Mouse (Mus musculus): Measurements from ENCODE around the gene Zfp143. TPM values are rescaled to one million over a fixed set of nuclear protein-coding genes. Genes with fewer than 3 reads are reported as not detected.

Gene Zfp143
- polyA plus RNA-seq, 1 experiment from 2014 or later = 17.9 TPM

DNA sequence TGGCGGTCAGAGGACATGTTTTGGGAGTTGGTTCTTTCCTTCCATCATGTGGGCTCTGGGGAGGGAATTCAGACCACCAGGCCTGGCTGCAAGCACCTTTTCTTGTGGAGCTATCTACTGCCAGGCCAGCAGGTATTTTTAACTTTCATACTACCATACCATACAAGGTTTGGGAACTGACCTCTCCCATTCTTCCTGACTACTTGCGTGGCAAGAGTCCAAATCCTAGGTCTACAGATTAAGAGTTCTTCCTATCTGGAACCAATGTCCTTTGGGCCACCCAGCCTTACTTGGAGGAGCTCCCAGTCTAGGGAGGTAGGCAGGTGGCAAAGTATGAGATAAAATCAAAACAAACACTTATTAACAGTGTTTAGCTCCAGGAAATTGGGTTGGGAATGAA is 57.4 kb downstream of the Zfp143 start:
- H3K4me1 ChIP-seq (ENCODE audit: control insufficient read depth, insufficient read depth, low read length) = peaks cover 9% of the 10 kb centered on the region; the same call in 1 of the 2 replicates
- H3K27me3 ChIP-seq (ENCODE audit: control insufficient read depth, insufficient read depth, low read length) = no peaks in the 10 kb centered on the region
- no peak overlapping the region for H3K9ac ChIP-seq (ENCODE audit: low read depth, low read length)
- WGBS (ENCODE audit: insufficient replicate concordance) = 68% methylated on average over 2 of the region's 2 CpGs
- H3K9me3 ChIP-seq (replicated peaks; ENCODE audit: control insufficient read depth, low read length) = no peaks in the 10 kb centered on the region
- no peaks in the 10 kb centered on the region for H3K36me3 ChIP-seq (ENCODE audit: control insufficient read depth, insufficient read depth, low read length)
- H3K4me2 ChIP-seq = no peak overlapping the region
- no peak overlapping the region for H3K4me3 ChIP-seq (ENCODE audit: low read depth, low read length)
- ATAC-seq (replicated peaks; ENCODE audit: insufficient number of reproducible peaks, low FRiP score, low TSS enrichment) = no peak
- no peak overlapping the region for H3K27ac ChIP-seq (ENCODE audit: low read depth, low read length)

DNA sequence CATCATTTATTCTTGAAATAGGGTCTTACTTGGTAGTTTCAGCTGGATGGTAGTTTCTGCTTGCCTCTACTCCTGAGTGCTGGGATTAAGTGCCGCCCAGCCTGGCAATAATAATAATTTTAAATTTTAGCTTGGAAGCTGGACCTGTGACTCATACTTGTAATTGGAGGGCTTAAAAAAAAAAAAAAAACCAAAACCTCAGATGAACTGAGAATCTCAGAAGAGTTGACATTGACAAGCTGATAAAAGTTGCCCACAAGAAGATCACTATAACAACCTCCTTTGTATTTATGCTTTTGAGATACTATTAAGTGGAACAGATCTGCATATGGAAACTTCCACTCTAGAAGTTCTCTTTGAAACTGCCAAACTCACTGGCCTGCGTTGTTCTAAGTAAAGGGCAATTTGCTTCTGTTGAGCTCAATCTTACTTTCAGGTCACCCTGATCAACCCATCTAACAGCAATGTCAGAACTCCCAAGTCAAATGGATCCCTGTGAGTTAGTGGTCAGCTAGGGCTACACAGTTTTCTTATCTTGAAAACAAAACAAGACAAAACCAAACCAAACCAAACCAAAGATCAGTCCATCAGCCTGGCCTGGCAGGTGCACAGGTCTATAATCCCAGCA is 59.3 kb downstream of the Zfp143 start:
- WGBS (ENCODE audit: insufficient replicate concordance) = 79% methylated on average over 2 of the region's 2 CpGs
- Histone ChIP-seq H3K27me3 (ENCODE audit: control insufficient read depth, insufficient read depth, low read length) (no peaks in the 10 kb centered on the region), H3K4me1 (ENCODE audit: control insufficient read depth, insufficient read depth, low read length) (peaks cover 20% of the 10 kb centered on the region; the same call in 1 of the 2 replicates), H3K27ac (ENCODE audit: low read depth, low read length) (peak overlapping the region; percentile 90; the same call in 1 of the 2 replicates), H3K9ac (ENCODE audit: low read depth, low read length) (no peak overlapping the region), H3K9me3 (replicated peaks; ENCODE audit: control insufficient read depth, low read length) (no peaks in the 10 kb centered on the region), H3K36me3 (ENCODE audit: control insufficient read depth, insufficient read depth, low read length) (no peaks in the 10 kb centered on the region), H3K4me3 (ENCODE audit: low read depth, low read length) (peak overlapping the region; percentile 91; the same call in 1 of the 2 replicates), H3K4me2 (peak overlapping the region; percentile 66)
- no peak for ATAC-seq (replicated peaks; ENCODE audit: insufficient number of reproducible peaks, low FRiP score, low TSS enrichment)

DNA sequence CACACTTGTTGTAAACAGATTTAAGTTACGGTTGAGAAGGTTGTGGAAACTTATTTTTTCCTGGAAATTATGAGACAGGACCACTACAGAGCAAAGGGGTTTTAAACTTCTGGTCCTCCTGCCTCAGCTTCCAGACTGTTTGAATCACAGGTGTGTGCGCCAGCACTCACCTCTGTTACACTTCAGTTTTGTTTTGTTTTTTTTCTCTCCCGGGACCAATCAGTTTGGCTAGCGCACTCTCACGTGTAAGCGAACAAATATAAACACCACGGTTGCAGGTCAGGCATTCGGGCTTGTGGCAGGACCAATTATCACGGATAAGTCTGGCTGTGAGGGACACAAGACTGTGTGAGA is 60.1 kb downstream of the Zfp143 start:
- H3K9me3 ChIP-seq (replicated peaks; ENCODE audit: control insufficient read depth, low read length) = no peaks in the 10 kb centered on the region
- H3K4me3 ChIP-seq (ENCODE audit: low read depth, low read length) = peak overlapping the region; percentile 91
- H3K27ac ChIP-seq (ENCODE audit: low read depth, low read length) = peak overlapping the region; percentile 90
- peaks cover 20% of the 10 kb centered on the region; the same call in 1 of the 2 replicates for H3K4me1 ChIP-seq (ENCODE audit: control insufficient read depth, insufficient read depth, low read length)
- no peak for ATAC-seq (replicated peaks; ENCODE audit: insufficient number of reproducible peaks, low FRiP score, low TSS enrichment)
- peak overlapping the region; percentile 66 for H3K4me2 ChIP-seq
- no peaks in the 10 kb centered on the region for H3K36me3 ChIP-seq (ENCODE audit: control insufficient read depth, insufficient read depth, low read length)
- peak overlapping the region; percentile 78 for H3K9ac ChIP-seq (ENCODE audit: low read depth, low read length)
- H3K27me3 ChIP-seq (ENCODE audit: control insufficient read depth, insufficient read depth, low read length) = no peaks in the 10 kb centered on the region
- WGBS (ENCODE audit: insufficient replicate concordance) = 2% methylated on average over 9 of the region's 9 CpGs

- WGBS (ENCODE audit: insufficient replicate concordance) = under 1% methylated on average over 80 of the region's 81 CpGs
- peak within 1 kb of the TSS; percentile 95 for H3K9ac ChIP-seq (ENCODE audit: low read depth, low read length)
- H3K27ac ChIP-seq (ENCODE audit: low read depth, low read length) = peak within 1 kb of the TSS; percentile 95
- H3K36me3 ChIP-seq (ENCODE audit: control insufficient read depth, insufficient read depth, low read length) = no peaks in the 10 kb centered on the region
- H3K27me3 ChIP-seq (ENCODE audit: control insufficient read depth, insufficient read depth, low read length) = no peaks in the 10 kb centered on the region
- peak; percentile 99 for ATAC-seq (replicated peaks; ENCODE audit: insufficient number of reproducible peaks, low FRiP score, low TSS enrichment)
- H3K4me3 ChIP-seq (ENCODE audit: low read depth, low read length) = peak within 1 kb of the TSS; percentile 91
- H3K4me2 ChIP-seq = peak within 1 kb of the TSS; percentile 66
- H3K4me1 ChIP-seq (ENCODE audit: control insufficient read depth, insufficient read depth, low read length) = peaks cover 20% of the 10 kb centered on the region; the same call in 1 of the 2 replicates
- H3K9me3 ChIP-seq (replicated peaks; ENCODE audit: control insufficient read depth, low read length) = no peaks in the 10 kb centered on the region
Observed at GRCm38 (mm10) chr7:110121516-110122288, 60.7 kb downstream of the Zfp143 start, which contains the start of gene Wee1. Gene Wee1, plus strand, starts transcription at chr7:110122046.

- H3K27ac ChIP-seq (ENCODE audit: low read depth, low read length) = peak overlapping the region; percentile 95
- H3K4me3 ChIP-seq (ENCODE audit: low read depth, low read length) = peak overlapping the region; percentile 91
- H3K36me3 ChIP-seq (ENCODE audit: control insufficient read depth, insufficient read depth, low read length) = peaks cover 2% of the 10 kb centered on the region; the same call in 1 of the 2 replicates
- H3K4me2 ChIP-seq = peak overlapping the region; percentile 66
- peak overlapping the region; percentile 95 for H3K9ac ChIP-seq (ENCODE audit: low read depth, low read length)
- peaks cover 20% of the 10 kb centered on the region; the same call in 1 of the 2 replicates for H3K4me1 ChIP-seq (ENCODE audit: control insufficient read depth, insufficient read depth, low read length)
- no peak for ATAC-seq (replicated peaks; ENCODE audit: insufficient number of reproducible peaks, low FRiP score, low TSS enrichment)
- no peaks in the 10 kb centered on the region for H3K27me3 ChIP-seq (ENCODE audit: control insufficient read depth, insufficient read depth, low read length)
- WGBS (ENCODE audit: insufficient replicate concordance) = 1% methylated on average over 27 of the region's 27 CpGs
- H3K9me3 ChIP-seq (replicated peaks; ENCODE audit: control insufficient read depth, low read length) = no peaks in the 10 kb centered on the region
Observed at GRCm38 (mm10) chr7:110122289-110122564, 61.2 kb downstream of the Zfp143 start.

GRCm38 (mm10) chr7:110122565-110123422 is 61.8 kb downstream of the Zfp143 start:
- H3K4me2 ChIP-seq = peak overlapping the region; percentile 66
- peak; percentile 0; the same call in 1 of the 2 replicates for ATAC-seq (replicated peaks; ENCODE audit: insufficient number of reproducible peaks, low FRiP score, low TSS enrichment)
- H3K27ac ChIP-seq (ENCODE audit: low read depth, low read length) = peak overlapping the region; percentile 95
- WGBS (ENCODE audit: insufficient replicate concordance) = under 1% methylated on average over 74 of the region's 74 CpGs
- H3K36me3 ChIP-seq (ENCODE audit: control insufficient read depth, insufficient read depth, low read length) = peaks cover 6% of the 10 kb centered on the region
- no peaks in the 10 kb centered on the region for H3K27me3 ChIP-seq (ENCODE audit: control insufficient read depth, insufficient read depth, low read length)
- peaks cover 20% of the 10 kb centered on the region; the same call in 1 of the 2 replicates for H3K4me1 ChIP-seq (ENCODE audit: control insufficient read depth, insufficient read depth, low read length)
- H3K9me3 ChIP-seq (replicated peaks; ENCODE audit: control insufficient read depth, low read length) = no peaks in the 10 kb centered on the region
- H3K9ac ChIP-seq (ENCODE audit: low read depth, low read length) = peak overlapping the region; percentile 95
- peak overlapping the region; percentile 91 for H3K4me3 ChIP-seq (ENCODE audit: low read depth, low read length)

GRCm38 (mm10) chr7:110123844-110124555 is 63.0 kb downstream of the Zfp143 start:
- H3K4me3 ChIP-seq (ENCODE audit: low read depth, low read length) = peak overlapping the region; percentile 91
- 36% methylated on average over 12 of the region's 12 CpGs for WGBS (ENCODE audit: insufficient replicate concordance)
- H3K36me3 ChIP-seq (ENCODE audit: control insufficient read depth, insufficient read depth, low read length) = peaks cover 10% of the 10 kb centered on the region
- peak overlapping the region; percentile 66 for H3K4me2 ChIP-seq
- no peaks in the 10 kb centered on the region for H3K27me3 ChIP-seq (ENCODE audit: control insufficient read depth, insufficient read depth, low read length)
- H3K27ac ChIP-seq (ENCODE audit: low read depth, low read length) = peak overlapping the region; percentile 64
- H3K4me1 ChIP-seq (ENCODE audit: control insufficient read depth, insufficient read depth, low read length) = peaks cover 13% of the 10 kb centered on the region; the same call in 1 of the 2 replicates
- no peaks in the 10 kb centered on the region for H3K9me3 ChIP-seq (replicated peaks; ENCODE audit: control insufficient read depth, low read length)
- ATAC-seq (replicated peaks; ENCODE audit: insufficient number of reproducible peaks, low FRiP score, low TSS enrichment) = no peak
- H3K9ac ChIP-seq (ENCODE audit: low read depth, low read length) = peak overlapping the region; percentile 95

- H3K27me3 ChIP-seq (ENCODE audit: control insufficient read depth, insufficient read depth, low read length) = no peaks in the 10 kb centered on the region
- peaks cover 16% of the 10 kb centered on the region for H3K36me3 ChIP-seq (ENCODE audit: control insufficient read depth, insufficient read depth, low read length)
- no peak overlapping the region for H3K27ac ChIP-seq (ENCODE audit: low read depth, low read length)
- no peak overlapping the region for H3K9ac ChIP-seq (ENCODE audit: low read depth, low read length)
- H3K9me3 ChIP-seq (replicated peaks; ENCODE audit: control insufficient read depth, low read length) = no peaks in the 10 kb centered on the region
- 81% methylated on average over 2 of the region's 2 CpGs for WGBS (ENCODE audit: insufficient replicate concordance)
- H3K4me3 ChIP-seq (ENCODE audit: low read depth, low read length) = no peak overlapping the region
- no peak for ATAC-seq (replicated peaks; ENCODE audit: insufficient number of reproducible peaks, low FRiP score, low TSS enrichment)
- peaks cover 10% of the 10 kb centered on the region; the same call in 1 of the 2 replicates for H3K4me1 ChIP-seq (ENCODE audit: control insufficient read depth, insufficient read depth, low read length)
- no peak overlapping the region for H3K4me2 ChIP-seq
Observed at GRCm38 (mm10) chr7:110128566-110128965, 67.5 kb downstream of the Zfp143 start.

Data from heart, embryonic 11.5 days (tissue).